In the genomic region with DNA sequence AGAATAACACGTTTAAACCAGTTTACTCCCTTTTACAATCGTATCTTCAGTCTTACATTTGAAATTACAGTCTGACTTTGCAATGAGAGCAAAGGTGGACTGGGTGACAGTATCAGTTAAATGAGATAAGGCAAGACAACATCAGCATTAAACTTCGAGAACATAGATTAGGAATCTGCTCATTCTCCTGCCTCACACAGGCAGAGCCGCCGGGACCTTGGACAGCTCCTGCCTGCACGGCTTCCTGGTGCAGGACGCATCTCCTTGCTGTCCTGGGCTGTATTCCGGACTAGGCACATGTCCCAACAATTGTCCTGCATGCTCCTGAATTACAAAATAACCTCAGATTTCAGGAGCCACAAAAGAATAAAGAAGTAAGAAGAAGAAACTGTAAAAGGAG, we compare ENCODE assay signal across 29 mouse cellular contexts. TPM values are rescaled to one million over a fixed set of nuclear protein-coding genes. Genes with fewer than 3 reads are reported as not detected.
DNase-seq lines count a peak whose midpoint lies in the region; ATAC-seq and TF ChIP-seq lines count a peak whose summit lies in the region.
"Had no signal": no experiment of that assay in that cellular context is flagged by ENCODE, and none has a peak within 500 bp of the region (broad histone marks: within the 10 kb centered on the region; RNA-seq: fewer than 3 reads in every experiment).

No protein-coding gene starts in this region.

- H3K4me3 ChIP-seq in lung, embryonic 14.5 days (ENCODE audit: low read depth, low read length): no peak overlapping the region
- H3K4me3 ChIP-seq in lung, postnatal 0 days (ENCODE audit: low read depth, low read length): no peak overlapping the region
- H3K4me3 ChIP-seq in embryonic facial prominence, embryonic 10.5 days: no peak overlapping the region
- H3K4me3 ChIP-seq: erythroblast, embryonic 14.5 days; heart, embryonic 10.5 days; heart, embryonic 15.5 days; left cerebral cortex, adult 2 months; limb, embryonic 15.5 days; liver, embryonic 13.5 days; neural tube, embryonic 15.5 days had no signal

- H3K9me3 ChIP-seq in lung, embryonic 14.5 days (ENCODE audit: low read depth, low read length): no peaks in the 10 kb centered on the region
- no peaks in the 10 kb centered on the region for H3K9me3 ChIP-seq in lung, postnatal 0 days (ENCODE audit: low read length)
- H3K9me3 ChIP-seq in embryonic facial prominence, embryonic 10.5 days: no peaks in the 10 kb centered on the region
- H3K9me3 ChIP-seq: heart, embryonic 10.5 days; heart, embryonic 15.5 days; limb, embryonic 15.5 days; liver, embryonic 13.5 days; neural tube, embryonic 15.5 days had no signal

- no peak overlapping the region for H3K9ac ChIP-seq in lung, embryonic 14.5 days
- H3K9ac ChIP-seq in lung, postnatal 0 days (replicated peaks; ENCODE audit: low read depth): no peak overlapping the region
- H3K9ac ChIP-seq: heart, embryonic 15.5 days; hindbrain, embryonic 14.5 days; limb, embryonic 15.5 days; liver, embryonic 13.5 days; neural tube, embryonic 15.5 days had no signal

- no peak for TF ChIP-seq CTCF in lung, embryonic 14.5 days (IDR thresholded peaks at IDR 0.05; ENCODE audit: low read depth)
- TF ChIP-seq CTCF in lung, postnatal 0 days (IDR thresholded peaks at IDR 0.05): no peak

- H3K27ac ChIP-seq in lung, embryonic 14.5 days (ENCODE audit: low read depth): no peak overlapping the region
- H3K27ac ChIP-seq in lung, postnatal 0 days (ENCODE audit: low read length): no peak overlapping the region
- H3K27ac ChIP-seq in embryonic facial prominence, embryonic 10.5 days (replicated peaks): no peak overlapping the region
- H3K27ac ChIP-seq: heart, embryonic 10.5 days; heart, embryonic 15.5 days; hindbrain, embryonic 14.5 days; left cerebral cortex, adult 2 months; limb, embryonic 15.5 days; liver, embryonic 13.5 days; neural tube, embryonic 15.5 days; stomach, postnatal 0 days had no signal

- peak; percentile 29 for DNase-seq in heart, postnatal 4 days
- DNase-seq in heart, postnatal 25 days (ENCODE audit: low spot score): no peak
- peak; percentile 43 for DNase-seq in lung, embryonic 14.5 days
- no peak for DNase-seq in lung, postnatal 0 days (ENCODE audit: low spot score)
- DNase-seq in embryonic facial prominence, embryonic 10.5 days (ENCODE audit: low spot score): peak; percentile 42
- no peak for DNase-seq in left cerebral cortex, postnatal 25 days (ENCODE audit: low spot score in 2 of 2)
- no peak for DNase-seq in spleen, adult 12 weeks (ENCODE audit: low spot score)
- DNase-seq: adrenal gland, postnatal 25 days; cerebellum, adult 2 months; cerebellum, postnatal 14 days; gastrocnemius, postnatal 14 days; kidney, adult 9 months; kidney, postnatal 14 days; liver, embryonic 13.5 days; lung, adult 18-20 months; lung, postnatal 14 days; midbrain, embryonic 14.5 days; right cerebral cortex, adult 18-20 months; thymus, adult 18-20 months; thymus, postnatal 25 days had no signal

- ATAC-seq in lung, embryonic 14.5 days (ENCODE audit: insufficient read depth): no peak
- no peak for ATAC-seq in lung, postnatal 0 days
- ATAC-seq: CD4-positive, CD25-positive, alpha-beta regulatory T cell, adult 4 months had no signal

- H3K36me3 ChIP-seq in lung, embryonic 14.5 days (ENCODE audit: insufficient read depth): peaks cover 53% of the 10 kb centered on the region
- peaks cover 30% of the 10 kb centered on the region for H3K36me3 ChIP-seq in lung, postnatal 0 days (ENCODE audit: insufficient read depth, low read length)
- H3K36me3 ChIP-seq in embryonic facial prominence, embryonic 10.5 days (replicated peaks): peaks cover 61% of the 10 kb centered on the region

- H3K4me1 ChIP-seq in lung, embryonic 14.5 days (ENCODE audit: insufficient read depth): no peaks in the 10 kb centered on the region
- no peaks in the 10 kb centered on the region for H3K4me1 ChIP-seq in lung, postnatal 0 days (ENCODE audit: insufficient read depth, low read depth, low read length)
- H3K4me1 ChIP-seq in embryonic facial prominence, embryonic 10.5 days: no peaks in the 10 kb centered on the region
- H3K4me1 ChIP-seq: heart, embryonic 10.5 days; heart, embryonic 15.5 days; limb, embryonic 15.5 days; liver, embryonic 13.5 days; neural tube, embryonic 15.5 days had no signal

- intact Hi-C loops in heart, postnatal 25 days (cut with DNase I): no loop called here
- intact Hi-C loops in left cerebral cortex, postnatal 25 days (cut with DNase I): no loop called here

- H3K4me2 ChIP-seq in lung, embryonic 14.5 days: no peak overlapping the region
- no peak overlapping the region for H3K4me2 ChIP-seq in lung, postnatal 0 days (replicated peaks; ENCODE audit: low read depth, low read length)
- H3K4me2 ChIP-seq: heart, embryonic 15.5 days; hindbrain, embryonic 14.5 days; limb, embryonic 15.5 days; liver, embryonic 13.5 days; neural tube, embryonic 15.5 days had no signal

- H3K27me3 ChIP-seq in lung, embryonic 14.5 days (ENCODE audit: insufficient read depth, low read length): no peaks in the 10 kb centered on the region
- no peaks in the 10 kb centered on the region for H3K27me3 ChIP-seq in lung, postnatal 0 days (replicated peaks; ENCODE audit: insufficient read depth, low read length)
- no peaks in the 10 kb centered on the region for H3K27me3 ChIP-seq in embryonic facial prominence, embryonic 10.5 days (replicated peaks; ENCODE audit: low read depth, poor library complexity, severe bottlenecking)
- H3K27me3 ChIP-seq: heart, embryonic 15.5 days; limb, embryonic 15.5 days; liver, embryonic 13.5 days; neural tube, embryonic 15.5 days had no signal

- whole genome bisulfite sequencing in lung, embryonic 14.5 days: 66% methylated on average over 8 of the region's 8 CpGs
- WGBS in lung, postnatal 0 days: 68% methylated on average over 8 of the region's 8 CpGs
- WGBS in embryonic facial prominence, embryonic 10.5 days: 79% methylated on average over 8 of the region's 8 CpGs

- no peak for TF ChIP-seq EP300 in lung, postnatal 0 days (IDR thresholded peaks at IDR 0.05)

RNA-seq across cellular contexts. Expression of a gene that starts 54.5 kb away (rescaled TPM):
- total RNA-seq in heart, postnatal 4 days (2021): 10 to 100 TPM; 92.7 to 96.5 TPM
- total RNA-seq in heart, postnatal 25 days (2021): 10 to 100 TPM; 61.5 to 66.9 TPM
- polyA plus RNA-seq in lung, embryonic 14.5 days (2014; fragmentation: Nextera tagmentation; extraction: Ambion mirVana): 77.0 and 80.0 TPM in 2 replicates
- 63.8 and 67.2 TPM in 2 replicates for polyA plus RNA-seq in lung, postnatal 0 days (2015; fragmentation: Nextera tagmentation; extraction: Ambion mirVana)
- 59.9 and 60.8 TPM in 2 replicates for polyA plus RNA-seq in embryonic facial prominence, embryonic 10.5 days (2016; fragmentation: Nextera tagmentation; extraction: Ambion mirVana)
- total RNA-seq in left cerebral cortex, postnatal 25 days (2021): 10 to 100 TPM; 66.2 to 69.7 TPM

Comparison
In these comparisons a context has a peak if more than half of its experiments do, and no peak if none do; other contexts are left out.
1. DNase-seq: peak in heart, postnatal 4 days (single experiment), lung, embryonic 14.5 days (single experiment) and embryonic facial prominence, embryonic 10.5 days (single experiment); none in heart, postnatal 25 days (single experiment), lung, postnatal 0 days (single experiment), left cerebral cortex, postnatal 25 days (0 of 2) and spleen, adult 12 weeks (single experiment).